Mouse (Mus musculus) kidney, adult 11 months (tissue): ENCODE results near the gene Mef2c.

Experiments
- DNase-seq: peaks from one replicate; pipeline ENCODE4 v3.0.0; 2022

Mef2c gene

DNA sequence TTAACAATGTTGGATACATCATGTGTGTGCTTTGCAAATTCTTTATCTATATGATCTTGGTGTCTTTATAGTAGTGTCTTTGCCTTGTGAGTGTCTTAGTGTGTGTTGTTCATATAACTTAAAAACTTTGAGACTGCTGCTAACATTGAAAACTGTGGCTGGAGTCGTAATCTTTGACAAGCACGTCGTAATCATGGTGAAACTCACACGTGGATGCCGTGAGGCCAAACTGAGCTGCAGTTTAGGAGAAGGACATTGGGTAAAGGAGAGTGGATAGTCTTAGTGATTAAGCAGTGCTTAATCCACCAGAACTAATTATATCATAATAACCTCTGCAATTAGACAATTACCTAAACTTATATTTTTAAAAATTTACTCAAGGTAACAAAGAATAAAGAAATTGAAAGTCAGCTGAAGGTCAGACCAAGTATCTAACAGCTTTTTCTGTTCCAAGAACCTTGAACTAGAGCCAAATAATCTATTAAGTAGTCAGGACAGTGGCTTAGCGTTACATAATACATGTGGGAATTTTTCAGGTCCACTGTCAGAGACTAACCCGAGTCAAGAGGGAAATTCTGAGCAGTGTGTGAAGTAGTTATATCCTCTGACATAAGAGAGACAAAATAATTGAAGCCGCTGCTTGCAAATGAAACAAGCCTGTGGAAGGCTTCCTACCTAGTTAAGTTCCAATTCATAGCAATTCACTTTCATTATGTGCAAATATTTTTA lies 70.2 kb downstream of the Mef2c start:
- no peak for DNase-seq

DNA sequence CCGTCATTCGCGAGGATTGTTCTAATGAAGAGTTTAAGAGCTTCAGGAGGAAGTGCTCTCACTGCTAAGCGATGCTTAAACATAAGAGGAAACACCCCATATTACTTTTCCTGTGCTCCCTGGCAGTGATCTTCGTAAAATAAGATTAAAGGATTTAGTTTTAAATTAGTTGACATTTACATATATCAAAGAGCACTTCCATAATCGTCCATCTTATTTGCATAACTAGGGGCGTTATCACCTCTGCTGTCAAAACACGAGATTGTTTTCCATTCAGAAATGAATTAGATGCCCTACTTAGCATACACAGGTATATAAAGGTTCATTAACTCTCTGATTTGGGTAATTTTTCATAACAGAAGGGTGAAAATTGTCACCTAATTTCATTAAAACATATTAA lies 71.0 kb downstream of the Mef2c start:
- no peak for DNase-seq

DNA sequence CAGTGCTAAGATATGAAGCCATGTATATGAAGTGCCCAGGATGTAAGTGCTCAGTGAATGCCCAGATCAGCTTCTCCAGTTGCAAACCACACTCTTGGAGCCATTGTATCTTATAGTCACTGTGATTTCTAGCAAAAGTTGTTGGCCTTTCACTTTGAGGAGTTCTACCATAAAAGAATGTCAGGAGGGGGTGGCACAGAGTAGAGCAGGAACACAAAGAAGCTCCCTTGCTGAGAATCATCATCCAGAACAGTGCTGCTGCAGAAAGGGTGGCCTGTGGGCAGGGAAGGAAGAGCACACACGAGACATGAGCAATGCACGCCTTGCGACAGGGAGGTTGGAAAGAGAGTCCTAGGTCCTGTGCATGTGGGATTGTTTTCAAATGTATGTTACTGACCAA lies 75.6 kb downstream of the Mef2c start:
- DNase-seq = no peak

DNA sequence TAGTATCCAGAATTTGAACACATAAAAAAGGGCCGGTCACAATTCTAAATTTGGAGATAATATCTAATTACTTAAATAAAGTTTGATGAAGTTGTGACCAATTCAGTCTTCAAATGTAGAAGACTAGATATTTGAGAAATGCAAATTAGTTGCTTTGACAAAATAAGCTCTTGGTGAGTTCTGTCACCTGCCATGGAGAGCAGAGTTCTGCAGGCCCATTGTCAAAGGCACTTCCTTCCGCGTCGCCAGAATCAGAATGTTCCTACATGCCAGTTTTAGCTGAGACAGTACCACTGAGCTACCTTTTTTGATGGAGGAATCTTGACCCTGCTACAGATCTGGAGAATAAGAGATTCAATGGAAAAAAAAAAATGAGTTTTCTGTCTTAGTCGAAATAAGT lies 77.0 kb downstream of the Mef2c start:
- DNase-seq = no peak

DNA sequence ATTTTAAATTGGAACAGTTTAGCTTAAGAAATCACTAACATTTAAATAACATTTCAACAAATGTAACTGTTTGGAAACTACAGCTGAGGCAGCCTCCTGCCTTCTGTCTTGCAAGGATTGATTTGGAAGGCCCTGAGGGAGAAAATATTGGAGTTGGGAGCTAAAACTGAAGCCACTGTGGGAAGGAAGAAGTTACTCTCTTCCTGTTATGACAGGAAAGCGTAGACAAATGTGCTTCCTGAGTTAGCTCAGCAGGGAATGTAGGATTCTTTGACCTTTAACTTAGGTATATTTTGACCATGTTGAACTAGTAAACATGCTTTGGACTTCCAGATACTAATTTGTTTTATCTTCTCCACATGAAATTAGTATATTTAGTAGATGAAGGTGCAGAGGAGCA lies 78.7 kb downstream of the Mef2c start:
- DNase-seq = no peak

DNA sequence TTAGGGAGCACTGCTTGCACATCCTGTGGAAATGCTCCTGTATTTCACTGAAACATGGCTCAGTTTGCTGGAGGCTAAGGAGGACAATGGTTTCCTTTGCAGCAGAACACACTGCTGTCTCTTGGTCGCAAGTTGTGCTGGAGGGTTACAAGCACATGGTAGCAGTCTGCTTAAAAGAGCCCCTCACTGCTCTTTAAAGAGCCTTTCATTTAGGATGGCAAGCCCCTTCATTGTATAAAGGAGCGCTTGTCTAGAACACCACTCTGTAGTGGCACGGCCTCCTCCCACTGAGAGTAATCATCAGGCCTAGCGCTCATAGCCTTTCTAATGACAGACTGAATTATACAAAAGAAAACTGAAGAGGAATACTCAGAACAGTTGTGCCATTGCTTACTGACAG lies 80.0 kb downstream of the Mef2c start:
- no peak for DNase-seq

DNA sequence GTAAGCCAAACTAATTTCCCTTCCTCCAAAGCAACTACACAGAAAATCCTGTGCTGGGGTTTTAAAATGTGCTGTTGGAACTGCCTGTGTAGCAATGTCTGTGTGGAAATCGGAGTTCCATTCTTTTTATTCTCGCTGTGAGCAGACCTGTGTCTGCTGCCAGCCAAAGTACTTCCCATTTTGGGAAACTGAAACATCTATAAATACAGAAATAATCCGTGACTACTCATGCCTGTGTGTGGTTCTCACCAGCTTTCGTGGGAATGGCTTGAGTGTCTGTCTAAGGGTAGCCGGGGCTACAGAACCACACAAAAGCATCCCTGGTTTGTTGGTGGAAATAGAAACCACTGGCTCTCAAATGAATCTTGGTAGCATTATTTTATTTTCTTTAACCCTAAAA lies 81.5 kb downstream of the Mef2c start:
- no peak for DNase-seq

DNA sequence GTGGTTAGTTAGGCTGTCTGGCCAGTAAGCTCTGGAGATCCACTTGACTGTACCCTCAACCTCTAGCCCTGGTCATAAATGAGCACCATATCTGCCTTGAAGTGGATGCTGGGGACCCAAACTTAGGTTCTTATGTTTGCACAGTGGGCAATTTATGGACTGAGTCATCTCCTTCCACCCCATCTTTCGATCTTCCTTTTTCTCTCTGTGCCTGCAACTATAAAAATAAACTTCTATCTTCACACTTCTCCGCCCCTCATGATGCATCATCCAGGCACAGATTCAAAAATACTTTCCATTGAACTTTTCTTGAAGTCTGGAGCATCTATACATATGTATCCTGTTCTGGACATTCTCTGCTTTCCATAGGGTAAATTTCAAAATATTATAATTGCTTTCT lies 84.4 kb downstream of the Mef2c start:
- no peak for DNase-seq

DNA sequence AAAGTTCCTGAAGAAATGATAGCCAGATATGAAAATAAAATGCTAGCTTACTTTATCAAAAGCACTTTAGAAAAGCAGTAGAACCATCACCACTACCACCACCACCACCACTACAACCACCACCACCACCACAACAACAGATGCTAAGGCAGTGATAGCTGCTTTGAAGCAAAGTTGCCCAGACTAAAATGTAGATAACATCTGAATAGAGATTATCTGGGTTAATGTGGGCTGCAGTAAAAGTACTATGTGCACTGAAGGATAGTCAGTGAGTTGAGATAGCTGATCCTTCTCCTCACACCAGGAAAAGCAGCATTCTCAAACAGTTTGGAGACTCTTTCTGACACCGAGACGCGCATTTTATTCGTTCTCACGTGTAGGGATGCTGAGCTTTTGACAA lies 87.1 kb downstream of the Mef2c start:
- DNase-seq = no peak

DNA sequence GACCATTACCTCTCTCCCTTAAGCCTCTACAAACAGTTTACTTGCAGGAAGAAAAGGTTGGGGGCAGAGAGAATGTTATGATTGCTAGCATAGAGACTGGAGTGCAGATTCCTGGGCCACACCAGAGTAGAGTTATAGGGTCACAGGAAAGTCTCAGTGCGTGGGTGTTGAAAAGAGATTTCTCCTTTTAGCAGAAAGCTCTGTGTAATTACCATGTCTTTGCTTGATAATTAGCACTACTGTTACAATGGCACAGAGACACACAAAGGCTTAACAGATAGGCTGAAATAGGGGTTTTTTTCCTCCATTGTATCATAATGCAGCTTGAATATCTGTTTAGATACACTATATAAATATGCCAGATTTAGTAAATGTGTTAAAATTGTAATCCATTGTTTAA lies 91.6 kb downstream of the Mef2c start:
- DNase-seq = no peak

DNA sequence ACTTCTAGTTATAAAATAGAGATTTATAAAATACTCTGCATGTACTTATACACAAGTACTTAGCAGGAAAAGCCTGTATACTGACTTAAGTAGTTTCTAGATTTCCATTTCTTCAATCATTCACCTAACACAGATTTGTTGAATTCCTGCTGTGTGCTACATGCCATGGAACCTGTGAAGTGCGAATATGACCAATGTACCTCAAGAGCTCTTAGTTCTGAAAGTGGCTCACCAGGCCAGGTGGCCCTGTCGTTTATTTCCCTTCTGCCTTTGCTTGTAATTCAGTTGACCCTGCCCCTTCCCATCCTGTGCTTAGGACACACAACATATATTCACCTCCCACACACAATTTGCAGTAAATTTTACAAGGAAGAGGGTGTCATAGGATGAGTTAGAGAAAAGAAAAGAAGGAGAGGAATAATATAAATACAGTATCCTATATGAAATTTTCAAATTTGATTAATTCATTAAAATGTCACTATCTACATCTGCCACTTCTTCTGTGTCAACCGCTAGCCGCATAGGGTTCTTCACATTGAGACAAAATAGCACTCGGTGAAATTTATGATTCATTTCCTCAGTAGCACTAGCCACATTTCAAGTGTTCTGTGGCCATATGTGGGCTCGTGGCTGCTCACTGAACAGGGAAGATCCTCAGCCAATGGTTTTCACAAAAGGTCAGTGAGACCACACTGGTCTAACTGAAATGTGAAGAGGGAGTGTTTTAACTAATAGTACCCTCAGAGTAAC lies 93.3 kb downstream of the Mef2c start:
- no peak for DNase-seq

DNA sequence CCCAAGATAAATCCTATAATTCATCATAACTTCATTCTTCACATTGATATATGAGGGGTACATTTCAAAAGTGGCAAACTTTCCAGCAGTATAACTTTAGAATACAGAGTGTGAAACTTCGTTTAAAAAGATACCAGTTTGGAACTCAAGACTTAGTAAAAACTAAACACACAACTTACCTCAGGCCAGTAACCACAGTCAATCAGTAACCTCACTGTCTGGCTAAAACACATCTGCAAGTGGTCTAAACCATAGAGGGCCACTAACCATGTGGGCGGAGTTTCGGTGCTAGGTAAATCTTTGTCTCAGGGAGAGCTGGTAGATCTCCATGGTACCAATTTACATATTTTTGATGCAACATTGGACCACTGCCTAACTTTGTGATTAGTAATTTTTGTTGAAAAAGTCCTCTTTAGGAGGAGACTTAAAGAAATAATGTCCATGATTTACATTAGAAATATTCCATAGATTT lies 93.9 kb downstream of the Mef2c start:
- DNase-seq = no peak

DNA sequence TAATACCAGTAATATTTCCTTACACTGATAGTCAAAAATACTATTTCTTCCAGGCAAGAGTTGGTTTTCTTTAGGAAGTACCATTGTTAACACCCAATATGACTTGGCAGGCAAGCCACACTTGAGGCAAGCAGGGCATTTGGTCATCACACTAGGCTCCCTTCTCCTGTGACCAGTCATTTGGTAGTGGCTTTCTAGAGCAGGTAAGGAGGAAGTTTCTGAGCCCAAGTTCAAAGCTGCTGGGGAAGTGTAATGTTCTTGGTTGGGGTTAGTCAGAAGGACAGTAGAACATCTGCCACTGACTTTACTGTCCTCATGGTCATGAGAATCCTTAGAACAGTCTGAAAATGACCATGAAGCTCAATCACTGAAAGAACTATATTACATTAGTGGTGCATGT lies 96.5 kb downstream of the Mef2c start:
- no peak for DNase-seq

DNA sequence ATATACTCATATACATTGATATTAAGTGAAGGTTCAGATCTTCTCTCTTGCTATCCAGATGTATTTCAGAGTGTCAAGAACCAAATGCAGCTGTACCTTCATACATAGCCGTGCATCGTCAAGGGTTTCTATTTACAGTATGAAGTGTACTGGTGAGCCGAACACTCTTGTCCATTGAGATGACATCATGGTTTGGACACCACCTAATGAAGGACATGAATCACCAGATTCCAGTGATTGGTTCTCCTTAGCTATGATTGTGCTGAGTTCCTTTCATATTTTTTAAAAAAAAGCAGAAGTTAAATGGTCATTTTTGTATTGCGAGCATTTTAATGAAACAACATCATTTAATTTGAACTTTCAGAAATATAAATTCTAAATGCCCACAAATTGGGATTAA lies 97.9 kb downstream of the Mef2c start:
- DNase-seq = no peak

DNA sequence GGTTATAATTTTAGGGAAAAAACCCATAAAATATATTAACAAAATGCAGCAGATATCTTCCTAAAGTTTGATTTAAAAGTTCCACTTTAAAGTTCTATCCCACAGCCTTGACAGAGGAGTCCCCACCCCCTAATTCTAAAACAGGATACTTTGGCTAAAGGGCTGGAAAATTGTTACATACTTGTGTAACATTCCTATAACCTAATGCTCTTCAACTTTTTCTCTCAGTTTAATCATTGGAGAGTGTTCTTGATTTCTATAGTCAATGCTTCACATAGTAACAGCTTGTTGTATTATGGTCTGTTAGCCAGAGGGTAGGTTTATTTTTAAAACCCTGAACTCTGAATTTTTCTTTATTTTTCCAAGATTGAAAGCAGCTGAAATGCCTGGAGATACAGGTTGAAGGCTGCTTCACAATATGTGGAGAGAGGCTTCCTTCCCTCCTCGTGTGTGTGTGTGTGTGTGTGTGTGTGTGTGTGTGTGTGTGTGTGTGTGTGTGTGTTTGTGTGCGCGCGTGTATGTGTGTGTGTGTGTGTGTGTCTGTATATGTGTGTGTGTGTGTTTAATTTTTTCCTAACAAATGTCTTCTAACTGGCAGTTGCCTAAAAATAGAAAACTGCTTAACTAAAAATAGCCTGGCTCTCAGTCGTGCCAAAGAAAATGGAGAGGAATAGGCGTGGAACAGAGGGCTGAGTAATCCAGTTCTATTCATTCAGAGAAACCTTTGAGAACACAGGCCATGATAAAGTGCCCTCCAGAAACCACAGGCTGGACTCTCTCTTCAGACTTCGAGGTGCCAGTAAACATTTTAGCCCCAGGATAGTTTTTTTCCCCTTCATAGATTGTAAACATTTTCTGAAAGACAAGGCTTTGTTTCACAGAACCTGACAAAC lies 99.8 kb downstream of the Mef2c start:
- DNase-seq = peak; percentile 36

DNA sequence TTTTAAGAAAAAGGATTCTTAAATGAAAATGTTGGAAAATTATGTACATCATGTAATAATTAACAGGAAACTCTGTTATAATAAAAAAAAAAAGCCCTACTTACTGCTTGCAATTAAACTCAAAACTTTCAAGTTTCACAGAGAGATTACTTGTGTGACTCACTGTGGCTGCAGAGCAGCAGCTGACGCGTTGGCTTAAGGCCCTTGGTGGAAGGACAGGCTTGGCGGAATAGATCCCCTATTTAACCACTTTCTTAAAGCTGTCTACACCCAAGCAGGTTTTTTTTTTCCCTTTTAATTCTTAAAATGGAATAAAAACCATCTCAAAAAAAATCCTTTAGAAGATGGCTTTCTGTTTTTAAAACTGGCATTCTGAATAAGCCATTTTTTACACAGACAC lies 100.5 kb downstream of the Mef2c start:
- no peak for DNase-seq

DNA sequence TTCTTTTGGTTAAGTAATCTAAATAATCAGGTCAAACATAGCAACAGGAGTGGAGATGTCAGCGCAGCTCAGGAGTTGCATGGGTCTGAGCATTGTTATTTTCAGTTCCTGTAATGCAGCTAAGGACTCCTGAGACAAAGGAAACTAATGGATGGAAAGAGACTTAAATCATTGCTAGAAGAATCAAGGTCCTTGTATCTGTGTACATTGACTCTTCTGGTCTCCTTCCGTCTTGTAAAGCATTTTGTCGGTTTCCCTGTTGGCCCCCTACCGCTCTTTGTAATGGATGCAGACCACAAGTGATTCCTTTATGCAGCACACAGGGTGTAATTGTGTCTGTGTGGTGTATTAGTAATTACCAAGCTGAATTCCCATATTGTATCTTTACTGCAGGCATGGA lies 101.0 kb downstream of the Mef2c start:
- DNase-seq = no peak

DNA sequence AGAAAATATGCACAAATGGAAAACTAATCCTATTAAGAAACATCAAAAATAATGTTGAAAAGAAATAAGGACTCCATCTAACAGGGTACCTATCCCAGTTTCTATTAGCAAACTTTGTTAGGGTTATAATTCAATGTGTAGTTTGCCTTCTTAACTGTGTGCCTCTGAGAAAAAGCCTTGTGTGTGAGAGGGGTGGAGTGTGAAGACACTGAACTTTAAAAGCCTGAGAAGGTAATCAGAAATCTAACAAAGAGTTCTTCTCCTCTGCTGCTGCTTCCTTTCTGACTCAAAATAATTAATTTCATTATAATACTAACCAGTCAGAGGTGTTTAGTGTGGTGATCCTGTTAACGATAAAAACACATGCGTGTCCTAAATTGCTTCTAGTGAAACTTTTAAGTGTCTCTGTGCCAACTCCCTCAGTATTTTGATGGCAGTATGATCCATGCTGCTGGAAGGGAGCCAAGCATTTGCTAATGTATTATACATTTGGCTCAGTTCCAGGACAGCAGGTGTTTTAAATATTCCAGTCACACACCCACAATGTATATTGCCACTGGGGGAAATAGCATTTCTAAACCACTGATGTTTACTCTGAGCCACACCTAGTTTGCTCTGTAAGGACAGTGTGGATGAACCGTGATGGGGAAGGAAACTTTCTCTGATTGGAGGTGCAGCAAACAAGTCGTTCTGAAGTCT lies 104.2 kb downstream of the Mef2c start:
- no peak for DNase-seq

DNA sequence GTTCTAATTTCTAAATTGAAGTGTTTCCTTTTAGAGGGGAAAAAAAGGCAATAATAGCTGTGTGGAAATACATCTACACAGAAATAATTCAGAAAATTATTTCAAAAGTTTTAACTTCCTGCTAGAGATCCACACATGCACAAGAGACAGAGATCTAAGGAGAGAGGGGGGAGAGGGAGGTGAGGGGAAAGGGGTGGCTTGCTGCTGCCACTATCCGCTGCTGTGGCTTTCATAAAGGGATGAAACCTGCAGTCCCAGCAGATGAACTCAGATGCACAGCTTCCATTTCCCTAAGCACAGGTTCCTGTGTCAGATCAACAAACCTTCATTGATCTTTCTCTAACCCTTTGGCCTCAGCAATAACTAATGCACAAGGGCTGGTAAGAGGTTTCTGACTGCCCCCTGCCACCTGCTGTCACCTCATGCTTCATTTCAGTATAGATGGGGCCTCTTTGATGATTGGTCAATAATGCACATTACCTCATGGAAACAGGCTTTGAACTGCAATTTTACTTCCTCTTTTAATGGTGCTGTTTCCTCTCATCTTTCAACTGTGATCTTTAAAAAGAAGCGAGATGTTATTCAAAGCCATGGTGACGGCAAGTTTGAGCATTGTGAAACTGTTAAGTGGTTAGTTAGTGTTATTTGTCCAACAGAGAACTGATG lies 105.2 kb downstream of the Mef2c start:
- no peak for DNase-seq

DNA sequence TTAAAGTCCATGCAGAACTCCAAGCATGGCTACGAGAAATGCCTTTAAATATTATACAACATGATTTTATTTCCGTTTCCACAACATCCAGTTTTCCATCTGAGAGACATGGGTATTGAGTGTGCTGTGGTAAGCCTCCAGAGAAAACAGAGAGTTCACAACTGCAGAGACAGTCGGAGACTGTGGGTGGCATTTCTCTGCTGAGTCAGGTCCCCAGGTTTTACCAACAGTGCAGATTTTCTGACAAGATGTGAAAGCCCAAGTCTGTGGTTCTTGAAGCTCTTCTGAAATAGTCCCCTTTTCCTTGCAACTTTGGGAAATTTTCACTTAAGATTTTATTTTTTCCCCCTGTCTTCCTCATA lies 105.7 kb downstream of the Mef2c start:
- DNase-seq = no peak

DNA sequence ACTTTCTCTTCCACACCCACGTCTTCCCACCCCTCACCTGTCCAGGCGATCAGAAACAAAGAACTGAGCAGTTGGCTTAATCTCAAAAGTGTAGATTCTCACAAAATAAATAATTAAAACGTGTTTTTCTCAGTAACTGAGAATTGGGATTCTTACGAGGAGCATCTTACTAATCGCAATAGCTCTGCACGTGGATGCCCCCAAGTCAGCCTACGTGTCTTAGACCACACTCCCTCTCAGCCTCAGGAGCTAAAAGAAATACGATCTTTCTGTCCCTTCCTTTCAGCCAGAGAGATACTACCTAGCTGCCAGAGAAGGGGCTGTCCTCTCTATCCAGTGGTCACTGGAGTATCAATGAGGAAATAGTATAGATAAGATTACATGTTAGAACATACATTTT lies 106.3 kb downstream of the Mef2c start:
- no peak for DNase-seq

DNA sequence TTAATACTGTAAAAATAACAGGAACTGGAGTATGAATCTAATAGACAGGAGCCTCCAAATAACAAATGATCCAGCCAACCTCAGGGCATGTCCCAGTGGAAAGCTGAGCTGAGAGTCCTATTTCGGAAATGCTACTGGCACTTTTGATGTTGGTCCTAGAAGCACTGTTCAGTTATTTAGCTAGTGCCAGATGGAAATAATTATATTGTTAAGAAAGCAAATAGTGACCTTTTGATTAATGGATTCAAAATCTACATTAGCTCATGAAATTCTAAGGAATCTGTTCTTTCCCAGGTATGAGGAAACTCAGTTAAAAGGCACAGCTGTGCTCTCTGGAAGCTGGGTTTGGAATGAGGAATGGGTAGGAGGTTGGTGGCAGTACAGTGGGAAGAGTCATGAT lies 108.4 kb downstream of the Mef2c start:
- DNase-seq = no peak

DNA sequence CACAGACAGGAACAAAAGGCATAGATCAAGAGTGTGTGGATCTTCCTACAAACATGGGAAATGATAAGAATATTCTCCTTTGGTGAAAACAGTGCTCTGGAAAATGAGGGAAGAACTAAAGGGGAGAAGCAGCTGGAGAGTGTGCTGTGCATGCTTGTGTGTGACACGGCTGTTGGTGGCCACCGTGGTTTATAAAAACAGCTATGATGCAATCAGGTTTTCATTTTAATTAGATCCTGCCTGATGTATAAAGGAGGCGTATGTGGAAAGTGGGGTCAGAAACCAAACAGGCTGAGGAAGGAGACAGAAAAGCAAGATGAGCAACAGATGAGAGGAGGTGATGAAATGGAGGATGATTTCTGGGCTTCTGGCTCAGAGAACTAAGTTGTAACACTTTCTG lies 112.0 kb downstream of the Mef2c start:
- no peak for DNase-seq
